Mouse (Mus musculus) heart, embryonic 15.5 days (tissue): ENCODE results near the gene Mapk1. TPM values are rescaled to one million over a fixed set of nuclear protein-coding genes. Genes with fewer than 3 reads are reported as not detected.

ENCODE experiments used
- ATAC-seq: fragments of 200-750 bp; cut with Nextera tagmentation; replicated peaks from 2 replicates; pipeline ENCODE4 v1.8.0; 2017; ENCODE audit warnings: low read depth, moderate TSS enrichment; ENCODE audit not compliant: insufficient number of reproducible peaks, insufficient read depth, low FRiP score
- H3K27ac ChIP-seq: fragments of 300-500 bp; sonication (generic); 2 replicates; pipeline ENCODE4 v1.5.1; 2015; ENCODE audit warnings: mild to moderate bottlenecking, inconsistent platforms
- H3K27me3 ChIP-seq: fragments of 300-500 bp; sonication (generic); 2 replicates; pipeline ENCODE4 v1.6.1; 2015; ENCODE audit warnings: inconsistent platforms
- H3K36me3 ChIP-seq: fragments of 300-500 bp; sonication (generic); 2 replicates; pipeline ENCODE4 v1.6.1; 2015; ENCODE audit warnings: mild to moderate bottlenecking, inconsistent platforms
- H3K4me1 ChIP-seq: fragments of 300-500 bp; sonication (generic); replicated peaks from 2 replicates; pipeline ENCODE4 v1.6.1; 2015; ENCODE audit warnings: inconsistent platforms
- H3K4me2 ChIP-seq: fragments of 300-500 bp; sonication (generic); 2 replicates; pipeline ENCODE4 v1.6.1; 2015; ENCODE audit warnings: inconsistent platforms, mild to moderate bottlenecking, moderate library complexity
- H3K4me3 ChIP-seq: fragments of 300-500 bp; sonication (generic); 2 replicates; pipeline ENCODE4 v1.5.1; 2015; ENCODE audit warnings: mild to moderate bottlenecking, inconsistent platforms
- H3K9ac ChIP-seq: fragments of 300-500 bp; sonication (generic); 2 replicates; pipeline ENCODE4 v1.6.1; 2015; ENCODE audit warnings: mild to moderate bottlenecking, inconsistent platforms
- H3K9me3 ChIP-seq: fragments of 300-500 bp; sonication (generic); replicated peaks from 2 replicates; pipeline ENCODE4 v1.6.1; 2016; ENCODE audit warnings: inconsistent platforms
- WGBS: fragments of 180-500 bp; shearing (Covaris S2); methylation state at CpG from one replicate; pipeline ENCODE4 v1.1.7; 2015; ENCODE audit warnings: mixed read lengths; 5-methylcytosine and 5-hydroxymethylcytosine counted together
- polyA plus RNA-seq: library from polyadenylated mRNA; unstranded; fragments of >200 nt; fragmentation: Nextera tagmentation; extraction: Ambion mirVana; gene quantifications from 2 replicates; pipeline ENCODE4 v1.2.1, GENCODE M21; 2015

The Mapk1 gene
- 119 and 121 TPM in 2 replicates for polyA plus RNA-seq

DNA sequence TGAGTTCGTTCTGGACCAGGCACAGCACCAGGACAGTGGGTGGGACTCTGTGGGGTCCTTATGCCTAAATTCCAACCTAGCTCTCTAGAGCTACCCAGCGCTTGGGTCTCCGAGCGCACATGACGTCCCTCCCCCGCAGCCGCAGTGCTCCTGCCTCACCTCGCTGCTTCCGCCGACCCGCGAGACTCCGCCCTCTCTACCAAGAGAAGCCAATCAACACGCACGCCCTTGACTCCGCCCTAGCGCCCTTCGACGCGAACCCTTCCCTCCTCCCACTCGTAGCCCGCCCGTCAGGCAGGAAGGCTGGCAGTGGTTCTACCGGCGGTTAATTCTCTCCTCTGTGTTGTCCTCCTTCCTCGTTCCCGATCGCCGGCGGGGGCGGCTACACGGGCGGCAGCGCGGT lies at the start of gene Mapk1:
Gene Mapk1, plus strand, starts transcription at position 252 of the 403 bp plus-strand sequence.
- Histone ChIP-seq H3K27me3 (no peaks in the 10 kb centered on the region), H3K4me3 (peak within 1 kb of the TSS; percentile 86), H3K4me2 (peak within 1 kb of the TSS; percentile 70), H3K27ac (peak within 1 kb of the TSS; percentile 91), H3K36me3 (no peaks in the 10 kb centered on the region; the same call in 1 of the 2 replicates), H3K9ac (peak within 1 kb of the TSS; percentile 80), H3K4me1 (peaks cover 19% of the 10 kb centered on the region), H3K9me3 (no peaks in the 10 kb centered on the region)
- WGBS: under 1% methylated on average over 35 of the region's 35 CpGs
- ATAC-seq: peak; percentile 98

DNA sequence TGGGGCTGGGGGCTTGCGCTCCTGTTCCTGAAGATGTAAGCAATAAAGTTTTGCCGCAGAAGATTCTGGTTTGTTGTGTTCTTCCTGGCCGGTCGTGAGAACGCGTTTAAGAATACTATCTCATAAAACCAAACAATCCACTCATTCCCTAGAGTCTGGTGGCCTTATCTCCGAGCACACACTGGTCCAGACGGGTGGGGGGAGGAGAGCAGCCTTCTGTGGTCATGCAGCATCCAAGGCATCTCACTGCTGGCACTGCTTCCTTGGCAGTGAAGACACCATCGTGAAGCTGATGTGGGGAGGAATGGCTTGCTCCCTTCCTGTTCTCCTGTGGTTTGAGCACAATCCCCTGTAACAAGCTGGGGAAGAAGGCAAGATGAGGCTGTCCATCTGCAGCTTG lies 43.6 kb upstream of the Mapk1 start:
- H3K4me3 ChIP-seq: no peak overlapping the region
- no peak overlapping the region for H3K4me2 ChIP-seq
- 86% methylated on average over 9 of the region's 9 CpGs for WGBS
- no peak overlapping the region for H3K9ac ChIP-seq
- H3K4me1 ChIP-seq: no peaks in the 10 kb centered on the region
- ATAC-seq: no peak
- H3K27me3 ChIP-seq: no peaks in the 10 kb centered on the region
- no peaks in the 10 kb centered on the region for H3K9me3 ChIP-seq
- no peak overlapping the region for H3K27ac ChIP-seq
- no peaks in the 10 kb centered on the region for H3K36me3 ChIP-seq

DNA sequence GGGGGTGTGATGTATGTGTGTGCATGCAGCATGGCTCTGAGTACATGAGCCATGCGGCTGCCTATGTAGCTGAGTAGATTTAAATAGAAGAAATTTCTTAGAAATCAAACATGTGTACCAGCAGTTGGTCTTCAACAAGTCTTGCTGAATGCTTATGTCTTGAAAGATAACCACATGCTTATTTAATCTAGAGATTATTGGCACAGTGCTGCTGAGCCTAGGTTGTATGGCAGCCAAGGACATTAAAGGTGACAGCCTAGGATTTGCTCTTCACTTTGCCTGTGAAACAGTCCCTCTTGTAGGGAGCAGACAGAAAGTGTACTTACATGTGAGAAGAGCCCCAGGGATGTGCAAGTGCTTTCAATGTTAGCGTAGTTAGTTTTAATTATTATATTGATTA lies 42.1 kb upstream of the Mapk1 start:
- no peak overlapping the region for H3K4me3 ChIP-seq
- H3K27me3 ChIP-seq: no peaks in the 10 kb centered on the region
- no peaks in the 10 kb centered on the region for H3K36me3 ChIP-seq
- H3K9me3 ChIP-seq: no peaks in the 10 kb centered on the region
- H3K4me1 ChIP-seq: no peaks in the 10 kb centered on the region
- H3K9ac ChIP-seq: no peak overlapping the region
- 85% methylated on average over 2 of the region's 2 CpGs for WGBS
- no peak overlapping the region for H3K27ac ChIP-seq
- no peak overlapping the region for H3K4me2 ChIP-seq
- ATAC-seq: no peak

- no peaks in the 10 kb centered on the region for H3K9me3 ChIP-seq
- H3K36me3 ChIP-seq: no peaks in the 10 kb centered on the region
- ATAC-seq: no peak
- no peak overlapping the region for H3K27ac ChIP-seq
- WGBS: 20% methylated on average over 3 of the region's 5 CpGs
- H3K4me2 ChIP-seq: no peak overlapping the region
- H3K9ac ChIP-seq: no peak overlapping the region
- no peaks in the 10 kb centered on the region for H3K27me3 ChIP-seq
- H3K4me3 ChIP-seq: no peak overlapping the region
- H3K4me1 ChIP-seq: no peaks in the 10 kb centered on the region
These were observed 24.6 kb upstream of the Mapk1 start for GRCm38 (mm10) chr16:16958575-16958974.

GRCm38 (mm10) chr16:16959907-16960306 lies 23.3 kb upstream of the Mapk1 start:
- no peaks in the 10 kb centered on the region for H3K36me3 ChIP-seq
- H3K4me2 ChIP-seq: no peak overlapping the region
- no peak overlapping the region for H3K4me3 ChIP-seq
- no peak overlapping the region for H3K9ac ChIP-seq
- no peak for ATAC-seq
- no peaks in the 10 kb centered on the region for H3K9me3 ChIP-seq
- no peaks in the 10 kb centered on the region for H3K27me3 ChIP-seq
- WGBS: 84% methylated on average over 6 of the region's 6 CpGs
- no peak overlapping the region for H3K27ac ChIP-seq
- no peaks in the 10 kb centered on the region for H3K4me1 ChIP-seq

GRCm38 (mm10) chr16:16965149-16965548 lies 18.0 kb upstream of the Mapk1 start:
- Histone ChIP-seq H3K36me3 (no peaks in the 10 kb centered on the region), H3K27ac (no peak overlapping the region), H3K4me3 (no peak overlapping the region), H3K27me3 (no peaks in the 10 kb centered on the region), H3K9ac (no peak overlapping the region), H3K4me1 (no peaks in the 10 kb centered on the region), H3K9me3 (no peaks in the 10 kb centered on the region), H3K4me2 (no peak overlapping the region)
- WGBS: 65% methylated on average over 1 of the region's 1 CpGs
- no peak for ATAC-seq

GRCm38 (mm10) chr16:16966290-16966689 lies 16.9 kb upstream of the Mapk1 start:
- Histone ChIP-seq H3K27me3 (no peaks in the 10 kb centered on the region), H3K4me1 (no peaks in the 10 kb centered on the region), H3K4me2 (no peak overlapping the region), H3K4me3 (no peak overlapping the region), H3K36me3 (no peaks in the 10 kb centered on the region), H3K9me3 (no peaks in the 10 kb centered on the region), H3K27ac (no peak overlapping the region), H3K9ac (no peak overlapping the region)
- no peak for ATAC-seq

- Histone ChIP-seq H3K9me3 (no peaks in the 10 kb centered on the region), H3K9ac (no peak overlapping the region), H3K36me3 (no peaks in the 10 kb centered on the region), H3K4me3 (no peak overlapping the region), H3K4me1 (0 out of 2 replicates have a peak, but pooled peaks cover 2% of the 10 kb centered on the region), H3K27ac (no peak overlapping the region), H3K27me3 (no peaks in the 10 kb centered on the region), H3K4me2 (no peak overlapping the region)
- WGBS: 65% methylated on average over 3 of the region's 3 CpGs
- ATAC-seq: no peak
These were observed 5.1 kb upstream of the Mapk1 start for GRCm38 (mm10) chr16:16978061-16978460.

GRCm38 (mm10) chr16:16978765-16979164 lies 4.4 kb upstream of the Mapk1 start:
- H3K27me3 ChIP-seq: no peaks in the 10 kb centered on the region
- H3K4me1 ChIP-seq: 0 out of 2 replicates have a peak, but pooled peaks cover 2% of the 10 kb centered on the region
- H3K9ac ChIP-seq: no peak overlapping the region
- WGBS: 49% methylated on average over 2 of the region's 2 CpGs
- no peaks in the 10 kb centered on the region for H3K36me3 ChIP-seq
- H3K4me2 ChIP-seq: no peak overlapping the region
- H3K27ac ChIP-seq: no peak overlapping the region
- ATAC-seq: no peak
- no peak overlapping the region for H3K4me3 ChIP-seq
- H3K9me3 ChIP-seq: no peaks in the 10 kb centered on the region

GRCm38 (mm10) chr16:16982636-16983035 lies 546 bp upstream of the Mapk1 start:
- Histone ChIP-seq H3K27ac (peak overlapping the region; percentile 36), H3K4me2 (peak overlapping the region; percentile 70), H3K4me1 (peaks cover 19% of the 10 kb centered on the region), H3K9ac (peak overlapping the region; percentile 61), H3K4me3 (peak overlapping the region; percentile 86), H3K36me3 (no peaks in the 10 kb centered on the region), H3K27me3 (no peaks in the 10 kb centered on the region), H3K9me3 (no peaks in the 10 kb centered on the region)
- ATAC-seq: no peak
- 35% methylated on average over 1 of the region's 2 CpGs for WGBS

GRCm38 (mm10) chr16:16983534-16984422 lies 596 bp downstream of the Mapk1 start:
- WGBS: under 1% methylated on average over 75 of the region's 75 CpGs
- Histone ChIP-seq H3K27ac (peak overlapping the region; percentile 91), H3K27me3 (no peaks in the 10 kb centered on the region), H3K4me2 (peak overlapping the region; percentile 70), H3K9ac (peak overlapping the region; percentile 80), H3K4me1 (peaks cover 19% of the 10 kb centered on the region), H3K4me3 (peak overlapping the region; percentile 86), H3K36me3 (no peaks in the 10 kb centered on the region; the same call in 1 of the 2 replicates), H3K9me3 (no peaks in the 10 kb centered on the region)
- peak; percentile 66 for ATAC-seq
